8 mouse cellular contexts compared by ENCODE assay signal in genomic region chr12:27357076-27357637, GRCm38 (mm10). TPM values are rescaled to one million over a fixed set of nuclear protein-coding genes. Genes with fewer than 3 reads are reported as not detected.
DNase-seq lines count a peak whose midpoint lies in the region; ATAC-seq lines count a peak whose summit lies in the region.

No protein-coding gene starts in this region.

- H3K36me3 ChIP-seq in embryonic facial prominence, embryonic 10.5 days (replicated peaks), result no peaks in the 10 kb centered on the region
- no peaks in the 10 kb centered on the region for H3K36me3 ChIP-seq in hindbrain, embryonic 10.5 days
- no peaks in the 10 kb centered on the region for H3K36me3 ChIP-seq in limb, embryonic 10.5 days
- H3K36me3 ChIP-seq in liver, embryonic 12.5 days, result no peaks in the 10 kb centered on the region

- 29% methylated on average over 12 of the region's 12 CpGs for WGBS in embryonic facial prominence, embryonic 10.5 days
- WGBS in hindbrain, embryonic 10.5 days, result 24% methylated on average over 12 of the region's 12 CpGs
- WGBS in limb, embryonic 10.5 days, result 30% methylated on average over 12 of the region's 12 CpGs
- WGBS in liver, embryonic 12.5 days (ENCODE audit: insufficient replicate concordance), result 42% methylated on average over 12 of the region's 12 CpGs

- no peak overlapping the region for H3K4me2 ChIP-seq in liver, embryonic 12.5 days

- 0 out of 2 replicates have a peak overlapping the region, but pooled peaks have one; percentile 19 for H3K27ac ChIP-seq in embryonic facial prominence, embryonic 10.5 days (replicated peaks)
- H3K27ac ChIP-seq in hindbrain, embryonic 10.5 days, result peak overlapping the region; percentile 46
- peak overlapping the region; percentile 68 for H3K27ac ChIP-seq in limb, embryonic 10.5 days
- no peak overlapping the region for H3K27ac ChIP-seq in liver, embryonic 12.5 days

- H3K4me3 ChIP-seq in embryonic facial prominence, embryonic 10.5 days, result no peak overlapping the region
- H3K4me3 ChIP-seq in hindbrain, embryonic 10.5 days, result no peak overlapping the region
- no peak overlapping the region for H3K4me3 ChIP-seq in limb, embryonic 10.5 days
- H3K4me3 ChIP-seq in liver, embryonic 12.5 days, result no peak overlapping the region

- peaks cover 19% of the 10 kb centered on the region for H3K4me1 ChIP-seq in embryonic facial prominence, embryonic 10.5 days
- peaks cover 21% of the 10 kb centered on the region for H3K4me1 ChIP-seq in hindbrain, embryonic 10.5 days (replicated peaks)
- peaks cover 11% of the 10 kb centered on the region for H3K4me1 ChIP-seq in limb, embryonic 10.5 days
- no peaks in the 10 kb centered on the region for H3K4me1 ChIP-seq in liver, embryonic 12.5 days

- H3K27me3 ChIP-seq in embryonic facial prominence, embryonic 10.5 days (replicated peaks; ENCODE audit: low read depth, poor library complexity, severe bottlenecking), result 0 out of 2 replicates have a peak, but pooled peaks cover 4% of the 10 kb centered on the region
- no peaks in the 10 kb centered on the region for H3K27me3 ChIP-seq in hindbrain, embryonic 10.5 days (ENCODE audit: insufficient read depth, poor library complexity, severe bottlenecking)
- H3K27me3 ChIP-seq in limb, embryonic 10.5 days (ENCODE audit: low read depth, poor library complexity, severe bottlenecking), result no peaks in the 10 kb centered on the region
- H3K27me3 ChIP-seq in liver, embryonic 12.5 days (replicated peaks), result peaks cover 7% of the 10 kb centered on the region; the same call in 1 of the 2 replicates

- DNase-seq in left cerebral cortex, postnatal 4 days, result peak; percentile 91
- DNase-seq in left cerebral cortex, adult 11 months (ENCODE audit: low spot score), result no peak
- DNase-seq in embryonic facial prominence, embryonic 10.5 days (ENCODE audit: low spot score), result no peak
- DNase-seq in hindbrain, embryonic 10.5 days (ENCODE audit: low spot score), result no peak
- no peak for DNase-seq in limb, embryonic 10.5 days (ENCODE audit: low spot score)
- DNase-seq in frontal cortex, postnatal 14 days (ENCODE audit: low spot score in 2 of 2), result no peak
- no peak for DNase-seq in gastrocnemius, adult 8-10 months (ENCODE audit: low spot score in 2 of 2)

- no peak for ATAC-seq in liver, embryonic 12.5 days

- no peak overlapping the region for H3K9ac ChIP-seq in liver, embryonic 12.5 days

- intact Hi-C loops in left cerebral cortex, postnatal 4 days (cut with DNase I), result no loop called here

- H3K9me3 ChIP-seq in embryonic facial prominence, embryonic 10.5 days, result no peaks in the 10 kb centered on the region
- H3K9me3 ChIP-seq in hindbrain, embryonic 10.5 days, result no peaks in the 10 kb centered on the region
- H3K9me3 ChIP-seq in limb, embryonic 10.5 days (replicated peaks), result no peaks in the 10 kb centered on the region
- H3K9me3 ChIP-seq in liver, embryonic 12.5 days (replicated peaks), result no peaks in the 10 kb centered on the region

RNA-seq across cellular contexts. Expression of gene Sox11, which starts 14.8 kb away (rescaled TPM):
- 100 to 1,000 TPM; 194 to 222 TPM for total RNA-seq in left cerebral cortex, postnatal 4 days (2021)
- polyA plus RNA-seq in embryonic facial prominence, embryonic 10.5 days (2016; fragmentation: Nextera tagmentation; extraction: Ambion mirVana), result 300 and 318 TPM in 2 replicates
- polyA plus RNA-seq in hindbrain, embryonic 10.5 days (2016; fragmentation: Nextera tagmentation; extraction: Ambion mirVana), result 295 and 388 TPM in 2 replicates
- polyA plus RNA-seq in limb, embryonic 10.5 days (2016; fragmentation: Nextera tagmentation; extraction: Ambion mirVana), result 201 and 255 TPM in 2 replicates
- polyA plus RNA-seq in liver, embryonic 12.5 days (2016; fragmentation: Nextera tagmentation; extraction: Ambion mirVana), result 5.6 and 6.0 TPM in 2 replicates
- under 1 TPM in 3 of 4 experiments, not detected in 1; 0.02 to 0.07 (median 0.03) TPM for total RNA-seq in gastrocnemius, adult 8-10 months (2022)

Comparison
In these comparisons a context has a peak if more than half of its experiments do, and no peak if none do; other contexts are left out.
1. RNA of gene Sox11, which starts 14.8 kb away (polyA plus RNA-seq): 295 to 388 TPM in hindbrain, embryonic 10.5 days, 300 to 318 TPM in embryonic facial prominence, embryonic 10.5 days and 201 to 255 TPM in limb, embryonic 10.5 days; 5.6 to 6.0 TPM in liver, embryonic 12.5 days; every median in the first group is over 10 times any median in the second.